Mouse (Mus musculus) liver, adult 2 months (tissue): Measurements from ENCODE around the gene Gal.

ENCODE experiments used
- CTCF ChIP-seq: fragments of 200-500 bp; IDR thresholded peaks from 2 replicates; pipeline ENCODE4 v1.5.1; 2011; ENCODE audit warnings: low read depth, low read length, control low read depth
- POLR2A ChIP-seq: fragments of 200-500 bp; IDR thresholded peaks from 2 replicates; pipeline ENCODE4 v1.6.1; 2011; ENCODE audit warnings: low read length, control low read depth; ENCODE audit not compliant: insufficient read depth; ENCODE audit errors: extremely low read depth

DNA sequence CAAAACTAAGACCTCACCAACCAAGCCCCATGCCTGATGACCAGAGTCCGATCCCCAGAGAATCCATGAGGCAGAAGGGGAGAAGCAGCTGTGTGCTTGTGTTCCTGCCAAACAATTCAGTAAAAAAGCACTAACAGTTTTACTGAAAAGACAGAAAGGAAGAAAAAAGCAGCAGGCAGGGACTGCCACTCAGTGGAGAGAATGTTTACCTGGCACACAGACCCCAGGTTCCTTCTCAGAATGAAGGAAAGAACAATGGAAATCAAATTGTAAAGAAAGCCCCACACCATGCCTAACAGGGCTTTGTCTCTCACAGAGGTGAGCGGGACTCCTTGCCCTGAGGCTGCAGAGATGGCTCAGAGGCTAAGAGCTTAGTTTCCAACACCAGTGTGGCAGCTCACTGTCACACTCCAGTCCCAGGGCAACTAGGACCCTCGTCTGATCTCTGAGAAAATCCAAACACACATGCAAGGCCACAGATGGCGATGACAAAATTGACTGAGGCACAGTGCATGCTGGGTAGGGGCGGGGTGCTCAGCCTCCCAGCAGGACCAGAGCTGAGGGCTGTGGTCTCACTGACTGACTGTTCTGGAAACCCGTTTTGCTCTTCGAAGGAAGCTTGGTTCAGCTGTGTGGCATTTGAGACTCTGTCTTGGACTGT is 14.9 kb upstream of the Gal start:
- no peak for TF ChIP-seq POLR2A
- no peak for TF ChIP-seq CTCF
